Mouse (Mus musculus): Measurements from ENCODE around the gene Bloc1s3.

Gene Bloc1s3

GRCm38 (mm10) chr7:19455186-19455585, 53.0 kb downstream of the Bloc1s3 start:
- no peak for DNase-seq (ENCODE audit: inconsistent ontology term)
